Mouse (Mus musculus) hindbrain, embryonic 11.5 days (tissue): ENCODE results near the gene Phactr2. TPM values are rescaled to one million over a fixed set of nuclear protein-coding genes. Genes with fewer than 3 reads are reported as not detected.
"Not testable (repeated sequence)": the region's sequence is repeated elsewhere in the genome, so short reads cannot be mapped to it uniquely, and the experiment has no call there.

Experiments
- ATAC-seq: fragments of 200-750 bp; cut with Nextera tagmentation; 2 replicates; pipeline ENCODE4 v1.8.0; 2017; ENCODE audit warnings: mild to moderate bottlenecking, moderate TSS enrichment, moderate library complexity; ENCODE audit not compliant: low FRiP score
- DNase-seq: peaks from one replicate; pipeline ENCODE4 v3.0.0-alpha.2; 2015; ENCODE audit warnings: low spot score
- H3K27ac ChIP-seq: fragments of 300-500 bp; sonication (generic); 2 replicates; pipeline ENCODE4 v1.5.1; 2014; ENCODE audit warnings: mild to moderate bottlenecking, low read depth, low read length
- H3K27me3 ChIP-seq: fragments of 300-500 bp; sonication (generic); 2 replicates; pipeline ENCODE4 v1.6.1; 2014; ENCODE audit warnings: mild to moderate bottlenecking, low read length, moderate library complexity, mixed read lengths; ENCODE audit not compliant: control insufficient read depth, insufficient read depth
- H3K36me3 ChIP-seq: fragments of 300-500 bp; sonication (generic); 2 replicates; pipeline ENCODE4 v1.6.1; 2014; ENCODE audit warnings: mild to moderate bottlenecking, low read length, moderate library complexity, mixed read lengths; ENCODE audit not compliant: control insufficient read depth, insufficient read depth
- H3K4me1 ChIP-seq: fragments of 300-500 bp; sonication (generic); replicated peaks from 2 replicates; pipeline ENCODE4 v1.6.1; 2014; ENCODE audit warnings: low read length, mixed read lengths; ENCODE audit not compliant: control insufficient read depth, insufficient read depth
- H3K4me2 ChIP-seq: fragments of 300-500 bp; sonication (generic); replicated peaks from 2 replicates; pipeline ENCODE4 v1.6.1; 2014; ENCODE audit warnings: mild to moderate bottlenecking, low read depth, low read length
- H3K4me3 ChIP-seq: fragments of 300-500 bp; sonication (generic); 2 replicates; pipeline ENCODE4 v1.5.1; 2014; ENCODE audit warnings: low read depth, low read length
- H3K9ac ChIP-seq: fragments of 300-500 bp; sonication (generic); 2 replicates; pipeline ENCODE4 v1.6.1; 2014; ENCODE audit warnings: low read depth, low read length
- H3K9me3 ChIP-seq: fragments of 300-500 bp; sonication (generic); 2 replicates; pipeline ENCODE4 v1.6.1; 2016; ENCODE audit warnings: low read length; ENCODE audit not compliant: control insufficient read depth
- WGBS: fragments of 180-500 bp; shearing (Covaris S2); extraction: QIAGEN DNeasy Blood & Tissue Kit; methylation state at CpG from one replicate; pipeline ENCODE4 v1.1.7; 2014; 5-methylcytosine and 5-hydroxymethylcytosine counted together
- polyA plus RNA-seq: library from polyadenylated mRNA; unstranded; fragments of >200 nt; fragmentation: Nextera tagmentation; extraction: Ambion mirVana; gene quantifications from 2 replicates; pipeline ENCODE4 v1.2.1, GENCODE M21; 2014

The Phactr2 gene
- polyA plus RNA-seq, 1 experiment from 2014 or later: 17.5 TPM

- no peak for ATAC-seq
- H3K27me3 ChIP-seq: no peaks in the 10 kb centered on the region
These were observed 19.9 kb upstream of the Phactr2 start for GRCm38 (mm10) chr10:13493978-13494686.

GRCm38 (mm10) chr10:13489671-13490070 lies 15.5 kb upstream of the Phactr2 start:
- WGBS: 79% methylated on average over 6 of the region's 6 CpGs
- H3K36me3 ChIP-seq: no peaks in the 10 kb centered on the region
- ATAC-seq: no peak
- H3K27me3 ChIP-seq: no peaks in the 10 kb centered on the region
- no peak overlapping the region for H3K4me2 ChIP-seq
- no peak overlapping the region for H3K9ac ChIP-seq
- no peak overlapping the region for H3K27ac ChIP-seq
- no peak overlapping the region for H3K4me3 ChIP-seq
- DNase-seq: no peak
- no peaks in the 10 kb centered on the region for H3K9me3 ChIP-seq
- H3K4me1 ChIP-seq: no peaks in the 10 kb centered on the region

More at GRCm38 (mm10) chr10:13493978-13494686, 19.9 kb upstream of the Phactr2 start:
- Histone ChIP-seq H3K9me3 (no peaks in the 10 kb centered on the region), H3K4me3 (no peak overlapping the region), H3K36me3 (no peaks in the 10 kb centered on the region), H3K27ac (no peak overlapping the region), H3K9ac (no peak overlapping the region), H3K4me2 (no peak overlapping the region), H3K4me1 (no peaks in the 10 kb centered on the region)
- no peak for DNase-seq
- WGBS: 92% methylated on average over 9 of the region's 9 CpGs

- Histone ChIP-seq H3K36me3 (no peaks in the 10 kb centered on the region), H3K27ac (no peak overlapping the region), H3K9ac (no peak overlapping the region), H3K4me2 (no peak overlapping the region), H3K4me3 (no peak overlapping the region), H3K4me1 (no peaks in the 10 kb centered on the region), H3K27me3 (no peaks in the 10 kb centered on the region), H3K9me3 (no peaks in the 10 kb centered on the region)
- DNase-seq (no peak), ATAC-seq (no peak)
- whole genome bisulfite sequencing: 84% methylated on average over 4 of the region's 4 CpGs
These were observed 11.7 kb upstream of the Phactr2 start for GRCm38 (mm10) chr10:13485958-13486357.

GRCm38 (mm10) chr10:13479341-13479740 lies 5.1 kb upstream of the Phactr2 start:
- H3K36me3 ChIP-seq: no peaks in the 10 kb centered on the region
- no peak overlapping the region for H3K4me2 ChIP-seq
- H3K4me3 ChIP-seq: no peak overlapping the region
- no peaks in the 10 kb centered on the region for H3K4me1 ChIP-seq
- H3K9me3 ChIP-seq: no peaks in the 10 kb centered on the region
- H3K9ac ChIP-seq: no peak overlapping the region
- no peak overlapping the region for H3K27ac ChIP-seq
- peaks cover 13% of the 10 kb centered on the region for H3K27me3 ChIP-seq
- 89% methylated on average over 6 of the region's 6 CpGs for WGBS
- ATAC-seq: no peak
- no peak for DNase-seq

- Histone ChIP-seq H3K9me3 (no peaks in the 10 kb centered on the region), H3K27me3 (peaks cover 20% of the 10 kb centered on the region), H3K4me1 (no peaks in the 10 kb centered on the region), H3K27ac (no peak overlapping the region), H3K4me2 (no peak overlapping the region), H3K36me3 (no peaks in the 10 kb centered on the region), H3K4me3 (no peak overlapping the region), H3K9ac (no peak overlapping the region)
- ATAC-seq: no peak
- 41% methylated on average over 7 of the region's 7 CpGs for WGBS
- peak; percentile 25 for DNase-seq
These were observed 909 bp upstream of the Phactr2 start for GRCm38 (mm10) chr10:13475121-13475520.

GRCm38 (mm10) chr10:13474568-13474955 lies 350 bp upstream of the Phactr2 start:
- H3K4me2 ChIP-seq: peak overlapping the region; percentile 99
- H3K9ac ChIP-seq: peak overlapping the region; percentile 78
- peak; percentile 34 for DNase-seq
- 4% methylated on average over 10 of the region's 10 CpGs for WGBS
- ATAC-seq: peak; percentile 52; the same call in 1 of the 2 replicates
- H3K27ac ChIP-seq: no peak overlapping the region
- H3K27me3 ChIP-seq: peaks cover 19% of the 10 kb centered on the region
- no peaks in the 10 kb centered on the region for H3K36me3 ChIP-seq
- H3K9me3 ChIP-seq: no peaks in the 10 kb centered on the region
- H3K4me3 ChIP-seq: peak overlapping the region; percentile 66
- no peaks in the 10 kb centered on the region for H3K4me1 ChIP-seq

- Histone ChIP-seq H3K4me2 (peak overlapping the region; percentile 99), H3K4me3 (peak overlapping the region; percentile 66), H3K4me1 (no peaks in the 10 kb centered on the region), H3K9me3 (no peaks in the 10 kb centered on the region), H3K27ac (no peak overlapping the region), H3K27me3 (peaks cover 19% of the 10 kb centered on the region), H3K36me3 (no peaks in the 10 kb centered on the region), H3K9ac (peak overlapping the region; percentile 78; the same call in 1 of the 2 replicates)
- ATAC-seq (no peak), DNase-seq (no peak)
- 12% methylated on average over 17 of the region's 17 CpGs for WGBS
These were observed 852 bp downstream of the Phactr2 start for GRCm38 (mm10) chr10:13473287-13473832.

GRCm38 (mm10) chr10:13470236-13470635 lies 4.0 kb downstream of the Phactr2 start:
- 92% methylated on average over 3 of the region's 3 CpGs for WGBS
- Histone ChIP-seq H3K9me3 (no peaks in the 10 kb centered on the region), H3K4me2 (no peak overlapping the region), H3K4me1 (no peaks in the 10 kb centered on the region), H3K4me3 (no peak overlapping the region), H3K27me3 (peaks cover 10% of the 10 kb centered on the region), H3K36me3 (no peaks in the 10 kb centered on the region), H3K27ac (no peak overlapping the region), H3K9ac (no peak overlapping the region)
- DNase-seq: no peak
- no peak for ATAC-seq

GRCm38 (mm10) chr10:13468025-13468529 lies 6.1 kb downstream of the Phactr2 start:
- H3K4me2 ChIP-seq, H3K27me3 ChIP-seq, H3K9me3 ChIP-seq, H3K27ac ChIP-seq, DNase-seq, H3K36me3 ChIP-seq, H3K4me3 ChIP-seq, H3K9ac ChIP-seq, ATAC-seq, H3K4me1 ChIP-seq: not testable (repeated sequence)
- WGBS: 84% methylated on average over 6 of the region's 6 CpGs
